8 mouse cellular contexts compared by ENCODE assay signal in genomic region chr14:55758363-55758784, GRCm38 (mm10). TPM values are rescaled to one million over a fixed set of nuclear protein-coding genes. Genes with fewer than 3 reads are reported as not detected.
DNase-seq lines count a peak whose midpoint lies in the region; ATAC-seq and TF ChIP-seq lines count a peak whose summit lies in the region.

Gene Cideb (minus strand): TSS chr14:55758458.

- no peaks in the 10 kb centered on the region for H3K9me3 ChIP-seq in ES-Bruce4 (replicated peaks; ENCODE audit: control insufficient read depth, insufficient read depth, low read length, poor library complexity, severe bottlenecking)
- H3K9me3 ChIP-seq in hindbrain, embryonic 14.5 days (ENCODE audit: control insufficient read depth, low read length), result no peaks in the 10 kb centered on the region

- WGBS in hindbrain, embryonic 14.5 days, result 24% methylated on average over 8 of the region's 8 CpGs

- no peak for TF ChIP-seq POLR2A in ES-Bruce4 (IDR thresholded peaks at IDR 0.05; ENCODE audit: insufficient read depth, low read length)

- peak; percentile 90 for DNase-seq in heart, adult 11 months
- no peak for DNase-seq in heart, adult 8-10 months (ENCODE audit: low spot score)
- DNase-seq in embryo, embryonic 10.5 days (ENCODE audit: low spot score), result peak; percentile 84
- DNase-seq in hindbrain, embryonic 14.5 days (ENCODE audit: low spot score), result peak; percentile 78
- peak; percentile 53 for DNase-seq in liver
- DNase-seq in neural tube, embryonic 10.5 days (ENCODE audit: extremely low spot score, low spot score), result peak; percentile 27
- no peak for DNase-seq in spleen, postnatal 36 days (ENCODE audit: low spot score in 2 of 2)

- H3K4me2 ChIP-seq in hindbrain, embryonic 14.5 days (replicated peaks), result 0 out of 2 replicates have a peak within 1 kb of the TSS, but pooled peaks have one; percentile 2

- no peaks in the 10 kb centered on the region for H3K4me1 ChIP-seq in ES-Bruce4 (ENCODE audit: control insufficient read depth, insufficient read depth, low read length)
- H3K4me1 ChIP-seq in hindbrain, embryonic 14.5 days (replicated peaks; ENCODE audit: control insufficient read depth, insufficient read depth, low read length), result peaks cover 15% of the 10 kb centered on the region

- peaks cover 7% of the 10 kb centered on the region for H3K36me3 ChIP-seq in ES-Bruce4 (ENCODE audit: control insufficient read depth, insufficient read depth, low read length, poor library complexity, severe bottlenecking)
- H3K36me3 ChIP-seq in hindbrain, embryonic 14.5 days (replicated peaks; ENCODE audit: control insufficient read depth, insufficient read depth), result peaks cover 37% of the 10 kb centered on the region

- H3K27ac ChIP-seq in ES-Bruce4 (ENCODE audit: insufficient read depth, low read length), result no peak within 1 kb of the TSS
- H3K27ac ChIP-seq in hindbrain, embryonic 14.5 days, result no peak within 1 kb of the TSS

- H3K27me3 ChIP-seq in ES-Bruce4 (ENCODE audit: control insufficient read depth, insufficient read depth, low read length, poor library complexity, severe bottlenecking), result no peaks in the 10 kb centered on the region
- peaks cover 15% of the 10 kb centered on the region for H3K27me3 ChIP-seq in hindbrain, embryonic 14.5 days (ENCODE audit: control insufficient read depth, insufficient read depth, low read length)

- TF ChIP-seq EP300 in ES-Bruce4 (IDR thresholded peaks at IDR 0.05; ENCODE audit: insufficient read depth, low read depth, low read length), result no peak

- no peak for ATAC-seq in hindbrain, embryonic 14.5 days (ENCODE audit: low FRiP score)

- H3K4me3 ChIP-seq in ES-Bruce4 (ENCODE audit: low read depth, low read length), result no peak within 1 kb of the TSS
- no peak within 1 kb of the TSS for H3K4me3 ChIP-seq in hindbrain, embryonic 14.5 days (replicated peaks; ENCODE audit: low read length)

- peak; percentile 31 for TF ChIP-seq CTCF in ES-Bruce4 (IDR thresholded peaks at IDR 0.05; ENCODE audit: low read depth, low read length)

- H3K9ac ChIP-seq in ES-Bruce4 (ENCODE audit: low read depth, poor library complexity, severe bottlenecking), result no peak within 1 kb of the TSS
- H3K9ac ChIP-seq in hindbrain, embryonic 14.5 days, result no peak within 1 kb of the TSS

RNA-seq across cellular contexts. Expression of gene Cideb, which starts in this region (rescaled TPM):
- total RNA-seq in heart, adult 8-10 months (2022), result 1 to 10 TPM in 3 of 4 experiments, under 1 TPM in 1; 0.95 to 1.9 (median 1.4) TPM
- polyA plus RNA-seq in ES-Bruce4 (2011; ENCODE audit: insufficient read depth, insufficient read length, low read depth, missing spikeins), result not detected in 2 replicates
- polyA plus RNA-seq in hindbrain, embryonic 14.5 days (2014; fragmentation: Nextera tagmentation; extraction: Ambion mirVana), result not detected in 2 replicates

Comparison
In these comparisons a context has a peak if more than half of its experiments do, and no peak if none do; other contexts are left out.
1. DNase-seq: peak in heart, adult 11 months (single experiment), embryo, embryonic 10.5 days (single experiment), liver (single experiment) and neural tube, embryonic 10.5 days (single experiment); none in heart, adult 8-10 months (single experiment) and spleen, postnatal 36 days (0 of 2).
2. Peak in DNase-seq and H3K4me2 ChIP-seq in hindbrain, embryonic 14.5 days; RNA of the gene not detected or under 1 TPM.